Mouse (Mus musculus) mouse embryonic stem cell (cell line): ENCODE measurements at regions not wholly inside any gene's neighbourhood (a gene's known extent, or its start where the extent isn't known, plus 50 kb on each side); places are given as distances from the start of the nearest gene placed in this dataset.
"Not testable (repeated sequence)": the region's sequence is repeated elsewhere in the genome, so short reads cannot be mapped to it uniquely, and the experiment has no call there.

Experiments used
- in situ Hi-C, 2 experiments: fragments of 300-500 bp; cut with MboI; formaldehyde crosslinking; loops; 1 replicate in 1 of 2; 3 replicates in 1 of 2; pipeline ENCODE4 v1.14.3; 2019 to 2020; ENCODE audit warnings: low sequenced_read_pairs in 2 of 2, low pct_unique_long_range_greater_than_20kb in 1 of 2, mixed read lengths in 1 of 2; ENCODE audit not compliant: unreplicated experiment in 1 of 2

- in situ Hi-C loops = loop anchor here in 1 of 2 experiments (5.0 kb wide), 1 partner anchor 42 kb away; no protein-coding TSS in a partner anchor
These were observed 179.0 kb downstream of the Katnal1 start for GRCm38 (mm10) chr5:148750002-148750734.

- in situ Hi-C loops = no loop called here
These were observed 181.0 kb downstream of the Katnal1 start for GRCm38 (mm10) chr5:148747972-148748764.

- in situ Hi-C loops = no loop called here
These were observed 181.6 kb downstream of the Katnal1 start for GRCm38 (mm10) chr5:148747549-148747948.

- in situ Hi-C loops = not testable (repeated sequence)
These were observed 182.4 kb downstream of the Katnal1 start for GRCm38 (mm10) chr5:148746726-148747125.

- in situ Hi-C loops = no loop called here
These were observed 184.3 kb downstream of the Katnal1 start for GRCm38 (mm10) chr5:148744676-148745391.

GRCm38 (mm10) chr5:148742158-148742835 lies 186.8 kb downstream of the Katnal1 start:
- in situ Hi-C loops = no loop called here

- in situ Hi-C loops = no loop called here
These were observed 187.7 kb downstream of the Katnal1 start for GRCm38 (mm10) chr5:148741267-148742004.

GRCm38 (mm10) chr5:148740366-148741266 lies 188.0 kb upstream of the Ubl3 start:
- in situ Hi-C loops = no loop called here

GRCm38 (mm10) chr5:148739672-148740071 lies 187.1 kb upstream of the Ubl3 start:
- in situ Hi-C loops = no loop called here

GRCm38 (mm10) chr5:148739141-148739540 lies 186.6 kb upstream of the Ubl3 start:
- in situ Hi-C loops = no loop called here

GRCm38 (mm10) chr5:148729541-148729940 lies 177.0 kb upstream of the Ubl3 start:
- in situ Hi-C loops = no loop called here

- in situ Hi-C loops = no loop called here
These were observed 175.9 kb upstream of the Ubl3 start for GRCm38 (mm10) chr5:148728492-148728891.

GRCm38 (mm10) chr5:148726442-148726841 lies 173.9 kb upstream of the Ubl3 start:
- in situ Hi-C loops = no loop called here

GRCm38 (mm10) chr5:148724470-148724869 lies 171.9 kb upstream of the Ubl3 start:
- in situ Hi-C loops = no loop called here

- in situ Hi-C loops = no loop called here
These were observed 171.2 kb upstream of the Ubl3 start for GRCm38 (mm10) chr5:148723677-148724227.

- in situ Hi-C loops = no loop called here
These were observed 168.0 kb upstream of the Ubl3 start for GRCm38 (mm10) chr5:148720604-148721003.

- in situ Hi-C loops = no loop called here
These were observed 164.0 kb upstream of the Ubl3 start for GRCm38 (mm10) chr5:148716633-148717032.
